Mouse (Mus musculus) stomach, embryonic 15.5 days (tissue): ENCODE results near the gene Mroh2a. TPM values are rescaled to one million over a fixed set of nuclear protein-coding genes. Genes with fewer than 3 reads are reported as not detected.

Source experiments
- ATAC-seq: fragments of 200-750 bp; cut with Nextera tagmentation; 2 replicates; pipeline ENCODE4 v1.8.0; 2017; ENCODE audit warnings: low read depth, moderate number of reproducible peaks, moderate TSS enrichment; ENCODE audit not compliant: insufficient read depth, low FRiP score
- H3K27ac ChIP-seq: fragments of 300-500 bp; sonication (generic); 2 replicates; pipeline ENCODE4 v1.5.1; 2015; ENCODE audit warnings: mild to moderate bottlenecking, inconsistent platforms
- H3K27me3 ChIP-seq: fragments of 300-500 bp; sonication (generic); replicated peaks from 2 replicates; pipeline ENCODE4 v1.6.1; 2015; ENCODE audit warnings: inconsistent platforms
- H3K36me3 ChIP-seq: fragments of 300-500 bp; sonication (generic); 2 replicates; pipeline ENCODE4 v1.6.1; 2015; ENCODE audit warnings: inconsistent platforms
- H3K4me1 ChIP-seq: fragments of 300-500 bp; sonication (generic); 2 replicates; pipeline ENCODE4 v1.6.1; 2015; ENCODE audit warnings: inconsistent platforms
- H3K4me2 ChIP-seq: fragments of 300-500 bp; sonication (generic); 2 replicates; pipeline ENCODE4 v1.6.1; 2015; ENCODE audit warnings: mild to moderate bottlenecking, inconsistent platforms
- H3K4me3 ChIP-seq: fragments of 300-500 bp; sonication (generic); replicated peaks from 2 replicates; pipeline ENCODE4 v1.5.1; 2015; ENCODE audit warnings: inconsistent platforms
- H3K9ac ChIP-seq: fragments of 300-500 bp; sonication (generic); 2 replicates; pipeline ENCODE4 v1.6.1; 2015; ENCODE audit warnings: inconsistent platforms
- H3K9me3 ChIP-seq: fragments of 300-500 bp; sonication (generic); 2 replicates; pipeline ENCODE4 v1.6.1; 2016; ENCODE audit warnings: inconsistent platforms
- WGBS: fragments of 180-500 bp; shearing (Covaris S2); methylation state at CpG from one replicate; pipeline ENCODE4 v1.1.7; 2015; 5-methylcytosine and 5-hydroxymethylcytosine counted together
- polyA plus RNA-seq: library from polyadenylated mRNA; unstranded; fragments of >200 nt; fragmentation: Nextera tagmentation; extraction: Ambion mirVana; gene quantifications from 2 replicates; pipeline ENCODE4 v1.2.1, GENCODE M21; 2015

Mroh2a gene
- polyA plus RNA-seq, 1 experiment from 2014 or later, result 1.2 TPM

DNA sequence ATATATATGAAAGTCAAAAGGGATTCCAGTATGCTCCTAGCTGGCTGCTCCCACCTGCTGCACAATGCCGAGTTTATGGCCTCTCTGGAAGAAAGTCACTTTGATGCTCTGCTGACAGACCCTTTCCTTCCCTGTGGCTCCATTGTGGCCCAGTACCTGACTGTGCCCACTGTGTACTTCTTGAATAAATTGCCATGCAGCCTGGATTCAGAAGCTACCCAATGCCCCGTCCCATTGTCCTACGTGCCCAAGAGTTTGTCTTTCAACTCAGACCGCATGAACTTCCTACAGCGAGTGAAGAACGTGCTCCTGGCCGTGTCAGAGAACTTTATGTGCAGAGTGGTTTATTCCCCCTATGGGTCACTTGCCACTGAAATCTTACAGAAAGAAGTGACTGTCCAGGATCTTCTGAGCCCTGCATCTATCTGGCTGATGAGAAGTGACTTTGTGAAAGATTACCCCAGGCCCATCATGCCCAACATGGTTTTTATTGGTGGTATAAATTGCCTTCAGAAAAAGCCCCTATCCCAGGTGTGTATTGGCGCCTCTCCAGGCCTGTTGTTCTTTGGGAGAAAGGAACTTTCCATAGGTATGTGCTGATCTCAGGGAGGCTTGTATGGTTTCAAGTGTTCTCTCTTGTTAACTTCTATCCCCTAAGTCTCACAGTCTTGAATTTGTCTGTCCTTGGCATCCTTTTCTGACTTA is 14.3 kb upstream of the Mroh2a start:
- Histone ChIP-seq H3K9me3 (peaks cover 14% of the 10 kb centered on the region), H3K4me1 (no peaks in the 10 kb centered on the region), H3K4me2 (no peak overlapping the region), H3K4me3 (no peak overlapping the region), H3K36me3 (no peaks in the 10 kb centered on the region), H3K27ac (no peak overlapping the region), H3K27me3 (no peaks in the 10 kb centered on the region), H3K9ac (no peak overlapping the region)
- 61% methylated on average over 8 of the region's 8 CpGs for WGBS
- 0 out of 2 replicates have a peak, but pooled peaks have one; percentile 6 for ATAC-seq

DNA sequence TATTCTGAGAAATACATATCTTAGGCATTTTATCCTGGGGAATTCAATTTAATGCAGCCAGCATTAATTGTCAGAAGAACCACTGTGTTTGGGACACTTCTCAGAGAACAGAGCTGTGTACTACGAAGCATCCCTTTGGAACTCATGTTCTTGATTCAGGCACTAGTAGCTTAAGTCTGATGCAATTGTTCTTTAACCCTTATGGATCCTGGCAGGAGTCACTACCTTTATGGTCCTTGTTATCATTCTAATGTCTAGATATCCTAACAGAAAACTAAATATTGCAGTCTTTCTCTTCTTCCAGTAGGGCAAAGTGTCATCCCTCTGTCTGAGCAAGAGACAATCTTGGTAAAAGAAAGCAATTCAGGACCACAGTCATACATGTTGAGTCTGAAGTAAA is 13.7 kb upstream of the Mroh2a start:
- no peak for ATAC-seq
- WGBS, result 76% methylated on average over 1 of the region's 1 CpGs

DNA sequence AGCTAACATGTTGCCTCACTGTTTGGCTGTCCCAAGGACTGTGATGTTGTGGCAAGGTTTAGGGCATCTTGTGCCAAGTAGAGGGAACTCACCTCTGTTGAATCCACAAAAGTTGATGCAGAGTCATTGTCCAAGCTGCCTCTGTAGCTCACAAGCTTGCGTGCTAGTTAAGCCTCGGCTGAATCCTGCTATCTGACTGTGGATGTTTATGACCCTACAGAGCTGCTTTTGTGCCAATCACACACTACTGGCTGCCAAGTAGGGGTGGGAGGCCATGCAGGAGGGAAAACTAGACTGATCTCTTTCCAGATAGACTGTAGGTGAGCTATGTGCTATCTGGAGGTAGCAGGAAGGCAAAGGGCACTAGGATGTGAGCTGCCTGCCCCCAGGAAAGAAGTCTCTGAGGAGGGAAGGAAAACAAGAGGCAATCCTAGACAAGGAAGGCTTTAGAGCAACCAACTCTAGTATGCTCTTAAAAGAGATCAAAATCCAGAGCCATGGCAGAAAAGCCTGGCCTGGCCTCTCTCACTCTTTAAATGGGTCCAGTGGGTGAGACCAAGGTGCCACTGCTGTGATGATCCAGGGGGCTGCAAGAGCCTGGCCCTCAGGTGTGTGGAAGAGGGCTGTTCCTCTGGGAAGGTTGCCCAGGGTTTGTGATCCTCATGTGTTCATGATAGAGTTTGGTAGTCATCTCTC is 12.9 kb upstream of the Mroh2a start:
- H3K9me3 ChIP-seq, result peaks cover 16% of the 10 kb centered on the region
- no peaks in the 10 kb centered on the region for H3K27me3 ChIP-seq
- no peaks in the 10 kb centered on the region for H3K36me3 ChIP-seq
- H3K9ac ChIP-seq, result no peak overlapping the region
- ATAC-seq, result no peak
- H3K4me2 ChIP-seq, result no peak overlapping the region
- no peaks in the 10 kb centered on the region for H3K4me1 ChIP-seq
- H3K4me3 ChIP-seq, result no peak overlapping the region
- H3K27ac ChIP-seq, result no peak overlapping the region
- 76% methylated on average over 2 of the region's 2 CpGs for WGBS

More for the DNA sequence above, 13.7 kb upstream of the Mroh2a start:
- Histone ChIP-seq H3K4me2 (no peak overlapping the region), H3K9me3 (peaks cover 16% of the 10 kb centered on the region), H3K4me3 (no peak overlapping the region), H3K27me3 (no peaks in the 10 kb centered on the region), H3K36me3 (no peaks in the 10 kb centered on the region), H3K4me1 (no peaks in the 10 kb centered on the region), H3K27ac (no peak overlapping the region), H3K9ac (no peak overlapping the region)

DNA sequence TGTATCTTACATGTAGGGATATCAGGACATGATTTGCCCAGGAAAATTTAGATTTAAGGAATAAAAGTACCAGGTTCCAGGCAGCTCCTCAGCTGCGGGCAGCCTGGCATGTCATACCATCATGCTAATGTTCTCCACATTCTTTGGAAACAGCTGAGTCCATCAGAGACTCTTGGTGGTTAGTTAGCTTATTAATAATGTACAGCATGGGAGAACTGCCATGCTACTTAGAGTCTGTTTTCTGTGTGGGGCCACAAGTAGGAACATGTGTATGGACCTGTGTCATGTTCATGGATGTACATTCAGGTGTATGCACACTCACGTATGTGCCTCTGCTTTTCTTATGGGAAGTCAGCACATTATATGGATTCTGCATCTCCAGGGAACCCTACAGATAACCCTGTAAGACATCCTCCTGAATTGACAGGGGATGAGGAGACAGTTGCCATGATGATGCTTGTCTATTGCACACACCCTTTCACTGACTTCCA is 12.3 kb upstream of the Mroh2a start:
- ATAC-seq, result no peak
- Histone ChIP-seq H3K9me3 (peaks cover 16% of the 10 kb centered on the region), H3K36me3 (no peaks in the 10 kb centered on the region), H3K27ac (no peak overlapping the region), H3K4me3 (no peak overlapping the region), H3K4me2 (no peak overlapping the region), H3K4me1 (no peaks in the 10 kb centered on the region), H3K27me3 (no peaks in the 10 kb centered on the region), H3K9ac (no peak overlapping the region)
- WGBS, result 74% methylated on average over 2 of the region's 2 CpGs

DNA sequence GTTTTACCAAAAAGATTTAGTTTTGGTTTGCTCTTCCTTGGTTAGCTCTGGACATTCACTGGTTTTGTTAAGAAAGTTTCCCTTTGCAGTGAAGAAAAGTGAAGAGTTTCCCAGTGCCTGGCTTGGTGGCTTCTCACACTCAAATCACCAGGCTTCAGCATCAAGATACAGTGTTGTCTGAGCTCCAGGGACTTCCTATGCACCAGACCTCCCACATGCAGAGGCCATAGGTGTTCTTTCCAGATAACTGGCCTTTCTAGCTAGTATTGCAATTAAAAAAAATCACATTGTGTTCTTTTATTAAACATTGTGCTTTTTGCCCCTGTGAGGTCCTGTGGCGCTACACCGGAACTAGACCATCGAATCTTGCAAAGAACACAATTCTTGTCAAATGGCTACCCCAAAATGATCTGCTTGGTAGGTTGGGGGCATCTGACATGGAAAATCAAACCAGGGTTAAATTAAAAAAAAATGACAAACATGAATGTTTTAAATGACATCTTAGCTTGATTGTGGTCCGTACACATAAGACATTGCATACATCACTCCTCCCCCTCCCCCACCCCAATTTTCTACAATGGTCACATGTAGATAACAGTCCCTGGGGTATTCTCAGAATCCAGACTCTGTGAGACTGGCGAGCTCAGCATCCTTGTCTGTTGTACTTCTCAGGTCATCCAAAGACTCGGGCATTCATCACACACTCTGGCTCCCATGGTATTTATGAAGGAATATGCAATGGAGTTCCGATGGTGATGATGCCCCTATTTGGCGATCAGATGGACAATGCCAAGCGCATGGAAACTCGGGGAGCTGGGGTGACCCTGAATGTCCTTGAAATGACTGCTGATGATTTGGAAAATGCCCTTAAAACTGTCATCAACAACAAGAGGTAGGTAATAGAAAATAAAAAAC is 11.1 kb upstream of the Mroh2a start:
- no peak overlapping the region for H3K4me3 ChIP-seq
- no peaks in the 10 kb centered on the region for H3K4me1 ChIP-seq
- peaks cover 16% of the 10 kb centered on the region for H3K9me3 ChIP-seq
- H3K9ac ChIP-seq, result no peak overlapping the region
- no peak overlapping the region for H3K4me2 ChIP-seq
- H3K27me3 ChIP-seq, result no peaks in the 10 kb centered on the region
- no peak overlapping the region for H3K27ac ChIP-seq
- whole genome bisulfite sequencing, result 70% methylated on average over 10 of the region's 10 CpGs
- no peaks in the 10 kb centered on the region for H3K36me3 ChIP-seq
- ATAC-seq, result no peak

DNA sequence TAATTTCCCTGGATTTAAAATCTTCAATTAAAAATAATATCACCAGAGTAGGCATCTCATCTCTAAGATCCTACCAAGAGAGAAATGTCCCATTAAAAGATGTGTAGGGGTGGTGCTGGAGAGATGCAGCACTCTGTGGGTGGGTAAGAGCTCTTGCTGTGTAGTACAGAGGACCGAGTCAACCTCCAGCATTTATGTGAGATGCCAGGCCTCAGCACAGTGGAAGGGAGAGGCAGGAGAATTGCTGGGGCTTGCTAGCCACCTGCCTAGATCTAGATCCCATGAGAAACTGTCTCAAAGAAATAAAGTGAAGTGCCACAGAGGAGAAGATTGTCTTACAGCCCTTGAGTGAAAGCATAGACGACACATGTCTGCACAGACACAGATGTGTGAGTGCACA is 10.2 kb upstream of the Mroh2a start:
- no peak overlapping the region for H3K9ac ChIP-seq
- H3K27ac ChIP-seq, result no peak overlapping the region
- no peaks in the 10 kb centered on the region for H3K27me3 ChIP-seq
- H3K4me3 ChIP-seq, result no peak overlapping the region
- peaks cover 16% of the 10 kb centered on the region for H3K9me3 ChIP-seq
- ATAC-seq, result no peak
- no peak overlapping the region for H3K4me2 ChIP-seq
- H3K4me1 ChIP-seq, result no peaks in the 10 kb centered on the region
- WGBS, result 60% methylated on average over 2 of the region's 2 CpGs
- H3K36me3 ChIP-seq, result no peaks in the 10 kb centered on the region

DNA sequence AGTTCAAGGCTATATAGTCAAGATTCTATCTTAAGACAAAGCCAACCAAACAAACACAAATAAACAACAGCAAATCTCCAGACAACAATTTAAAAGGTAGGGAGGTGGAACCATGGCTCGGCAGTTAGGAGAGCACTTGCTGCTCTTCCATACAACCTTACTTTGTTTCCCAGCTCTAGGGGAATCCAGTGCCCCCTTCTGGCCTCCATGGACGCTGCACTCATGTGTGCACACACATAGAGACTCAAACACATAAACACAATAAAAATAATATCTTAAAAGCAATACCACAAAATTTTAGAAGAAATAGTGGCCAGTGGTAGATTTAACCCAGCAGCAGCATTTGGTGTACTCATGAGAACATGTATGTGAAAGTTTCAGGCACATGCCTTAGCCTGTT is 9.6 kb upstream of the Mroh2a start:
- Histone ChIP-seq H3K4me2 (no peak overlapping the region), H3K27ac (no peak overlapping the region), H3K36me3 (no peaks in the 10 kb centered on the region), H3K9me3 (peaks cover 16% of the 10 kb centered on the region), H3K9ac (no peak overlapping the region), H3K4me1 (no peaks in the 10 kb centered on the region), H3K27me3 (no peaks in the 10 kb centered on the region), H3K4me3 (no peak overlapping the region)
- ATAC-seq, result no peak
- WGBS, result 63% methylated on average over 2 of the region's 2 CpGs

DNA sequence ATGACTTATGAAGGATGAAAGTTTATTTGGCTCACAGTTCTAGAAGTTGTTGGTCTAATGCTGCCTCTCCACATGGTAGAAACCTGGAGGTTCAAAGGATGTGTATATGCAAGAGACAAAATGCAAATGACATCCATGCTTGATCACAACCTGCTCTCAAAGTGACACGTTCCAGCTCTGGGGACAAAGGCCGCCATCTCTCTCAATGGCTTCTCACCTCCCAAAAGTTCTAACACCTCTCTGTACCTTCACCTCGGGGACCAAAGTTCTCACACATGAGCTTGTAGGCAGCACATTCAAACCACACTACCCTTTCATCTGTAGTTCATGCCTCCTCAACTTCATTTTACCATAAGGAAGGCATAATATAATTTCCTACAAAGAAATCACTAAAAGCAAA is 9.2 kb upstream of the Mroh2a start:
- no peak overlapping the region for H3K27ac ChIP-seq
- no peak for ATAC-seq
- H3K4me1 ChIP-seq, result no peaks in the 10 kb centered on the region
- H3K27me3 ChIP-seq, result no peaks in the 10 kb centered on the region
- 37% methylated on average over 3 of the region's 3 CpGs for WGBS
- no peak overlapping the region for H3K4me2 ChIP-seq
- no peak overlapping the region for H3K4me3 ChIP-seq
- no peak overlapping the region for H3K9ac ChIP-seq
- peaks cover 16% of the 10 kb centered on the region for H3K9me3 ChIP-seq
- no peaks in the 10 kb centered on the region for H3K36me3 ChIP-seq

DNA sequence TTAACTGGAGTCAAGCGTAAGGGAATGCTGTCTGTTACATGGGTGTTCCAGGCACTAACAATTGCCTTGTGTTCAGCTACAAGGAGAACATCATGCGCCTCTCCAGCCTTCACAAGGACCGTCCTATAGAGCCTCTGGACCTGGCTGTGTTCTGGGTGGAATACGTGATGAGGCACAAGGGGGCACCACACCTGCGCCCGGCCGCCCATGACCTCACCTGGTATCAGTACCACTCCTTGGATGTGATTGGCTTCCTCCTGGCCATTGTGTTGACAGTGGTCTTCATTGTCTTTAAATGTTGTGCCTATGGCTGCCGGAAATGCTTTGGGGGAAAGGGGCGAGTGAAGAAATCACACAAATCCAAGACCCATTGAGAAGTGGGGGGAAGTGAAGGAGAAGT is 8.7 kb upstream of the Mroh2a start:
- Histone ChIP-seq H3K4me1 (no peaks in the 10 kb centered on the region), H3K9ac (no peak overlapping the region), H3K4me2 (no peak overlapping the region), H3K4me3 (no peak overlapping the region), H3K27ac (no peak overlapping the region), H3K27me3 (no peaks in the 10 kb centered on the region), H3K9me3 (peaks cover 16% of the 10 kb centered on the region), H3K36me3 (no peaks in the 10 kb centered on the region)
- no peak for ATAC-seq
- WGBS, result 74% methylated on average over 9 of the region's 9 CpGs

DNA sequence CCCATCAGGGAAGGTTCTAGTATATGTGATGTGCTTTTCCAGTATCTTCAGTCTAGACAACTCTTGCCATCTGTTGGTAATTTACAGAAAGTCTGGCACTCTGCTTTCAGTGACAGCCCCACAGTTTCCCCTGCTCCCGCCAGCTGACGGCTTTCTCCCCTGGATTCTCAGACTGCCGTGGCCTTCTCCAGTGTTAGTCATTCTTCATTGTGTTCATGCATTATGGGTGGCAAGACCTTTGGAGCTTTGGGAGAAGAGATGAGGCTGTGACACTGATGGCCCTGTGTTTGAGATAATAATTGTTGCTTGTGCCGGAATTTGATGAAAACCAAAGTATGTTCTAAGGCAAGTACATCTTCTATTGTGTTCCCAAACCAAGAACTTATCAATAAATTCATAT is 8.2 kb upstream of the Mroh2a start:
- no peak overlapping the region for H3K4me3 ChIP-seq
- no peak overlapping the region for H3K9ac ChIP-seq
- ATAC-seq, result no peak
- peaks cover 12% of the 10 kb centered on the region for H3K9me3 ChIP-seq
- H3K27ac ChIP-seq, result no peak overlapping the region
- no peaks in the 10 kb centered on the region for H3K36me3 ChIP-seq
- H3K4me2 ChIP-seq, result no peak overlapping the region
- 50% methylated on average over 4 of the region's 4 CpGs for WGBS
- H3K4me1 ChIP-seq, result no peaks in the 10 kb centered on the region
- no peaks in the 10 kb centered on the region for H3K27me3 ChIP-seq

DNA sequence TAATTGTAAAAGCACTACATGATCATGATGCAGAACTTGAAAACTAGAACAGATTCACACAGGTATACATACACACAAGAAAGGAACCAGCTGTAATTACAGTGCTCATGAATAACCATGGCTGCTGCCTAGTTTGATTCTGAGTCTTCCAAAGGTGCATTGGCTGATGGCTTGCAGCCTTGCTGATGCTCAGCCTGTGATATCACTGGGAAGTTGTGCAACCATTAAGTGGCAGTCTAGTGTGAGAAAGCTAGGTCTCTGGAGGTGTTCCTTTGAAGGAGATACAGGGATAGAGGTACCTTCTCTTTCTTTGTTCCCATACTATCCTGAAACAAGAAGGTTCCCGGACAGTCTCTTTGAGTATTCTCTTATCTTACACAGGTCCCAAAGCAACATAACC is 7.7 kb upstream of the Mroh2a start:
- Histone ChIP-seq H3K36me3 (no peaks in the 10 kb centered on the region), H3K4me1 (no peaks in the 10 kb centered on the region), H3K27me3 (no peaks in the 10 kb centered on the region), H3K4me2 (no peak overlapping the region), H3K9ac (no peak overlapping the region), H3K4me3 (no peak overlapping the region), H3K27ac (no peak overlapping the region), H3K9me3 (peaks cover 12% of the 10 kb centered on the region)
- ATAC-seq, result no peak
- 15% methylated on average over 1 of the region's 1 CpGs for WGBS

DNA sequence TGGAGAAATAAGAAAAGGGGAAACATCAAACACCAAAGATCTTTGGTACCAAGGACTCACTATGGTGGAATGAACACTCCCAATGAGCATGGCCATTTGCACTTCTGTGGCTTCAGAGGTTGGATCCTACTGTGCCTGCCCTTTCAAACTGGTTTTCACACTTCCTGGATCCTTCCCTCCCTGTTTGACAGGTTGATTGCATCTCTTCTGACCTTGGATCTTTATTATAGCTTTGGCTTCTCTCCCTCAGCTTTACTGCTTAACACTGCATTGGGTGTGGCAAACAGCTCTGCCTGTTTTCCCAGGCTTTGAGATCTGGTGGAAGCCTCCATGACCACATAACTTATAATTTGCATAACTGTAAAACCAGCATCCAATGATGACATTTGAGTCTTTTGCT is 6.5 kb upstream of the Mroh2a start:
- no peaks in the 10 kb centered on the region for H3K27me3 ChIP-seq
- peaks cover 12% of the 10 kb centered on the region for H3K9me3 ChIP-seq
- no peak overlapping the region for H3K27ac ChIP-seq
- no peak overlapping the region for H3K4me2 ChIP-seq
- no peak overlapping the region for H3K4me3 ChIP-seq
- ATAC-seq, result no peak
- H3K4me1 ChIP-seq, result no peaks in the 10 kb centered on the region
- no peak overlapping the region for H3K9ac ChIP-seq
- H3K36me3 ChIP-seq, result no peaks in the 10 kb centered on the region
